Mouse (Mus musculus): ENCODE results near the gene Gnmt.

The Gnmt gene

DNA sequence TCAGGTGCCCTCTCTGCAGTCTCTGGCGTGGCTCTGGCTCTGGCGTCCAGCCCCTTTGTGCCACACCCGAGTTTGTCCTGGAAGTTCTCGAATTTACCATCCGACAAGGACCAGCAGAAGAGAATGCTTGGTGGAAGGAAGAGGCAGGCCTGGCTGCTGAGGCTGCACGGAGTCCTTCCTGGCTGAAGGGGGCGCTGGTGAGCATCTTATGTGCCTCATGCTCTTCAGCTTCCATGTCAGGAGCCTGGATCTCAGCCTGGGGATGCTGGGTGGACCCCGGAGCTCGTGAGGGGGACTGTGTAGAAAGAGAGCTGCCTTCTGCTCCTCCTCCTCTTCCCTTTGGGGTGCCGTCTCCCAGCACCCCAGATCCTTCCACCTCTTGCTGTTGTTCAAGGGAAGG is 7.2 kb upstream of the Gnmt start:
- DNase-seq, result peak; percentile 73 to 74

- no peak for DNase-seq
Observed at GRCm38 (mm10) chr17:46735287-46735686, 6.3 kb upstream of the Gnmt start.

- DNase-seq, result no peak
Observed at GRCm38 (mm10) chr17:46734055-46734454, 5.1 kb upstream of the Gnmt start.

GRCm38 (mm10) chr17:46728496-46728895 is 472 bp downstream of the Gnmt start:
- DNase-seq, result no peak

- peak; percentile 29 to 37 for DNase-seq
Observed at GRCm38 (mm10) chr17:46728021-46728420, 947 bp downstream of the Gnmt start.

DNA sequence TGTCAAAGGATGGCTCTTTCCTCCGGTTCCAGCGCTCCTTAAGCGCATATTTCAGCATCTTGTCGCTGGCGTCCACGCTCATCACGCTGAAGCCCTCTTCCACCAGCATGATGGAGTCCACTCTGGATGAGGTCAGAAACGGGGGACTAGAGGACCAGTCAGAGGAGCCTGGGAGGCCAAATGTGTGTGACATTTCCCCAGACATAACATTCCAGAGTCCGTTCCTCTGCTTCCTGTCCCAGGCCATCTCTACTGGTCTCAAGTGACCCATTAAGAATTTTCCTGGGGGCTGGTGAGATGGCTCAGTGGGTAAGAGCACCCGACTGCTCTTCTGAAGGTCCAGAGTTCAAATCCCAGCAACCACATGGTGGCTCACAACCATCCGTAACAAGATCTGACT is 1.7 kb downstream of the Gnmt start:
- no peak for DNase-seq

GRCm38 (mm10) chr17:46725731-46726645 is 3.0 kb downstream of the Gnmt start:
- no peak for DNase-seq

- peak; percentile 60 to 63 for DNase-seq
Observed at GRCm38 (mm10) chr17:46725273-46725672, 3.7 kb downstream of the Gnmt start.

DNA sequence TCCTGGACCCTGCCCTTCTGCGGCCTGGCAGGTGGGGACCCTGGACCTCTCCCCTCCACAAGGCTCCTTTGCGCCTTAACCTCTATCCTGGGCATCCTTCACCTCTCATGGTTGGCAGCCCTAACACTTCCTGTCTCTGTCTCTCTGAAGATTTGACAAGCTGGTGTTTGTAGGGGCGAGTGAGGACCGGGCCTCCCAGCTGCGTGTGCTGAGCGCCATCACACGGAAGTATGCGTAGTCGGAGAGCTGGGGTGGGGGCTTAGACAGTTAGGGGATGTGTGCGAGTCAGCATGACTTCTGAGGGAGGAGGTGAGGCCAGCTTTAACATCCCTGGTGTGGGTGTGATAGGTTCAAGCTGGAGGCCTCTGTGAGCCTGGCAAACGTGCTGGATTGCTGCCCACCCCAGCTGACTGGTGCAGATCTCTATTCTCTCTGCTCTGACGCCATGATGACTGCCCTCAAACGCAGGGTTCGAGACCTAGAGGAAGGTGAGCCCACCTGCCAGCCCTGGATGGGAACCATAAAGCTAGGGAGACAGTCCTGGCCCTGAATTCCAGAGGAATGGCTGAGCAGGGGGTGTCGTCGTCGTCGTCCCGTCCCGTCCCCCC is 4.4 kb downstream of the Gnmt start:
- DNase-seq, result no peak

GRCm38 (mm10) chr17:46721077-46721476 is 7.9 kb downstream of the Gnmt start:
- no peak for DNase-seq

DNA sequence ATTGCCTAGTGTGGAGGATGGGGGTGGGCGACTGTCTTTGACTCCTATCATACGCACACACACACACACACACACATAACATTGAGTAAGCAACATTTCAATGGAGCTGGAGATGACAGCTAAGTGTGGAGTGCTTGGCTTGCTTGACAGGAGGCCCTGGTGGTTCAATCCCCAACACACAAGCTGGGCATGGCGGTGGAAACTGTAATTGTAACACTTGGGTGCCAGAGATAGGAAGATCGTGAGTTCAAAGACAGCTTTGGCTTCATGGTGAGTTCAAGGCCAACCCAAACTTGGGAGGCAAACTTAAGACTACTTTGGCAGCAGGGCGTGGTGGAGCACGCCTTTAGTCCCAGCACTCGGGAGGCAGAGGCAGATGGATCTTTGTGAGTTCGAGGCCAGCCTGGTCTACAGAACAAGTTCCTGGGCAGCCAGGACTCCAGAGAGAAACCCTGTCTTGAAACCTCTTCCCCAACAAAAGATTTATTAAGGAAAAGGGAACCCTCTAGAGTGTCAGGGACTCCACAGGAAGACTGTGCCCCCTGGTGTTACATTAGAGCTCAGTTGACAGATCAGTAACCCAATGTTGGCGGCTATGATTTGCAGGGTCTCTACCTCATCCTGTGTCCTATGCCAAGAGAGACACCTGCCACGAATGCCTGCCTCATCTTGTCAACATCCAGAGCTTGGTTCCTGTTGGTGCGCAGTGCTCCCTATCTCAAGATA is 14.0 kb downstream of the Gnmt start:
- DNase-seq, result peak; percentile 31 to 32

DNA sequence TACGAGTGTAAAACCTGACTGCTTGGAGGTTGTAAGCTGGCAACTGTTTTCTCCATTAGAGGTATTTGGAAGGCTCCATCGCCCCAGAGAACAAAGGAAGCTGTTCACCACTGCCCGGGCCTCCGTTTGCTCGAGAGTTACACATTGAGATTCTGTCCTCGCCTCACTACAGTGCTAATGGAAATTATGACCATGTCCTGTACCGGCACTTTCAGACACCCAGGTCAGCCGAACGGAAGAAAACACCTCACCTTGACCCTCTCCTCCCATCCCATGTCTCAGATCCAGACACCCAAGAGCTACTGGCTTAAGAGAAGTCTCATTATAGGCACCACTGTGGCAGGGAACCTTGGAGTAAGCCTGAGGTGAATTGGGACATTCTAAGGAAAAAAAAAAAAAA is 15.1 kb downstream of the Gnmt start:
- DNase-seq, result no peak

GRCm38 (mm10) chr17:46712442-46712841 is 16.5 kb downstream of the Gnmt start:
- no peak for DNase-seq

DNA sequence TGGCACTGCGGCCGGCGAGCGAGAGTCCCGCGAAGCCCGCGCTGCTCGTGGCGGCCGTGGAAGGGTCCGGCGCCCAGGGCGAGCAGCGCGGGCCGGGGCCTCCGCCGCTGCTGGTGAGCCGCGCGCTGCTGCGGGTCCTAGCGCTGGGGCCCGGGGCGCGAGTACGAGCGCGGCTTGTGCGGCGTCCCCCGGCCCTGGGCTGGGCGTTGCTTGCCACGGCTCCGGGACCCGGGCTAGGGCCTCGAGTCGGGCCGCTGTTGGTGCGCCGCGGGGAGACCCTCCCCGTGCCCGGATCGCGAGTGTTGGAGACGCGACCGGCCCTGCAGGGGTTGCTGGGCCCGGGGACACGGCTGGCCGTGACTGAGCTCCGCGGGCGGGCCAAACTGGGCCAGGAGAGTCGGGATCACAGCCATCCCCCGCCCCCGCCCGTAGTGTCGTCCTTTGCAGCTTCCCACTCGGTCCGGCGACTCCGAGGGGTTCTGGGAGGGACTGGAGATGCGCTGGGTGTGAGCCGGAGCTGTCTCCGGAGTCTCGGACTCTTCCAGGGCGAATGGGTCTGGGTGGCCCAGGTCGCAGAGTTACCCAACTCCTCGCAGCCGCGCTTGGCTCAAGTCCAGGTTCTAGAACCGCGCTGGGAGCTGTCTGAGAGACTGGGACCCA is 17.2 kb downstream of the Gnmt start:
- no peak for DNase-seq

GRCm38 (mm10) chr17:46710959-46711597 is 17.9 kb downstream of the Gnmt start, which contains the start of gene Pex6:
Gene Pex6, plus strand, starts transcription at chr17:46711463.
- DNase-seq, result peak; percentile 94

- no peak for DNase-seq
Observed at GRCm38 (mm10) chr17:46706375-46707089, 22.4 kb downstream of the Gnmt start.

DNA sequence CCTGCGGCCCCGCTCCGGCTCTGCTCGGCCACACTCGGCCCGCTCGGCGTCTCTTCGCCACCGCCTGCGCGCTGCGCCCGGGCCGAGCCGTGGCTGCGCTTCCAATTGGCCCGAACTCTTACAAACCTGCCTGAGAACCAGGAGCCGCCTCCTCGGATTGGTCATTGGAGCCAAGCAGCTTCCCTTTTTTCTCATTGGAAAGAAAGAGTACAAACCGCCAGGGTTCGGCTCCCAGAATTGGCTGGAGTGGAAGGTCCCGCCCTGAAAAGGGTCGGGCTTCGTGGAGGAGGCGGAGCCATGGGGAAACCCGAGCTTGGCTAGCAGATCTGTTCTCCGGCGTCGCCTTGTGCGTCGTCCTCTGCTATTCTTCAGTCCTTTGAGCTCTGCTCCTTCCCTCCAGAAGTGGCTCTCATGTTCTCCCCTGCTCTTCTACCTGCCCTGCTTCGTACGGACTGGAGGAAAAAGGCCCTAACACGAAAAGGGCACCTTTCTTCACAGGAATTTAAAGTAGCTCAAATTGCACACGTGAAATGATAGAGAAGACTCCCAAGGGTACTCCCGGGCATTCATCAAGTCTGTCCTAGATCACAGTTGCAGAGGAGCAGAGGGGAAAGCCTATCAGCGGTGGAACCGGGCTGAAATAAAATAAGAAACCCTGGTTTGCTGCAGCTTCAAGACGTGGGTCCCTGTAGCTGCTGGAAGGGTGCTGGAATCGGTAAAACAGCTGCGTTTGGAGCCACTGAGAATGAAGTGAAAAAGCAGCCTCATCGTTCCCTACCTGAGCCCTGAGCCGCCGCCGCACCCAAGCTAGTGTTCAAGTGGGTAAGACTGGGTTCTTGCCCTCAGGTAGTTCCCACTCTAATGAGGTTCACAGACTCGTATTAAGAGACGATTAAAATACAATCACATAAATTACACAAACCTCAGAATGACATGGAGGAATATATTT is 23.8 kb downstream of the Gnmt start, which contains the start of gene Ppp2r5d:
Gene Ppp2r5d, minus strand, starts transcription at position 225 of the 949 bp plus-strand sequence.
- peak; percentile 96 to 97 for DNase-seq

DNA sequence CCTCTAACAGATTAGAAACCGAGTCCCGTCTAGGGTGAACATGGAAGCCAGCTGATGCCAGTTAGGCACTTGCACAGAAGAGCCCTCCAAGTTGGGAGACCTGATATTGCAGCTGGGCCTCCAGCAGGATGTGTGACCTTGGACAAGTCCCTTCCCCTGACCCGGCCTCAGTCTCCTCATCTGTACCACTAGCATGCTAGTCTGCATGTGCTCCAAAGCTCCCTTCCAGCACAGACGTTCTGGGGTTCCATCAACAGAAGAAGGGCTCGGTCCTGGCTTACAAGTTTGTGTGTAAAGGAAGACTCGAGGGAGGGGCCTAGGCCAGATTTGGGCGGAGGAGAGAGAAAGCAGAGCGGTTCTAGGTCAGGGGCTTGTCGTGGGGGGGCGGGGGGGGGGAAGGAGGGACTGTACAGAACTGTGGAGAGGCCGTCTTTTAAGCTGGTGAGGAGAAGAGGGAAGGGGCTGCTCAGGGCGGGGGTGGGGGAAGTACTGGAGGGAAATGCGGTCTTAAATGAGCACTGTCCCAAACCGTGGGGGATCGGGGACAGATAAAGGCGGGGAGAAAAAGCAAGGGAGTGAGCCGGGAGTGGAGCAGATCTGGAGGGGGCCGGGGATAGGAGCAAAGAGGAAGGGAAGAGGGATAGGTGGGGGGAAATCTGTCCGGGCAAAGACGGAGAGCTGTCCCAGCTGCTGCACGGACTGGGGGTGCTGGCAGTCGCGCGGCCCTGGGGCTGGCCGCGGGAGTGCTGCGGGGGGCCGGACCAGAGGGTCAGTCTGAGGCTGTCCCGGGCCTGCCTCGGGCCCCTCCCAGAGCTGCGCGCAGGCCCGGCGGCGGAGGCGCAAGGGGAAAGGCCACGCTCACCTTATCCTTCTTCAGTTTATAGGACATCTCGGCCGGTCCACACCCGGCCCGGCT is 24.7 kb downstream of the Gnmt start:
- peak in 1 of 2 experiments; percentile 11 for DNase-seq

- no peak for DNase-seq
Observed at GRCm38 (mm10) chr17:46702506-46702905, 26.5 kb downstream of the Gnmt start.
